Mouse (Mus musculus) T-helper 2 cell (primary cell): ENCODE results near the gene Tedc2.

Source experiments
- in situ Hi-C: fragments of 300-600 bp; cut with MboI, MseI; formaldehyde crosslinking; loops from one replicate; pipeline ENCODE4 v1.15.1; 2025; ENCODE audit warnings: high pct_unique_total_duplicates

Gene Tedc2

DNA sequence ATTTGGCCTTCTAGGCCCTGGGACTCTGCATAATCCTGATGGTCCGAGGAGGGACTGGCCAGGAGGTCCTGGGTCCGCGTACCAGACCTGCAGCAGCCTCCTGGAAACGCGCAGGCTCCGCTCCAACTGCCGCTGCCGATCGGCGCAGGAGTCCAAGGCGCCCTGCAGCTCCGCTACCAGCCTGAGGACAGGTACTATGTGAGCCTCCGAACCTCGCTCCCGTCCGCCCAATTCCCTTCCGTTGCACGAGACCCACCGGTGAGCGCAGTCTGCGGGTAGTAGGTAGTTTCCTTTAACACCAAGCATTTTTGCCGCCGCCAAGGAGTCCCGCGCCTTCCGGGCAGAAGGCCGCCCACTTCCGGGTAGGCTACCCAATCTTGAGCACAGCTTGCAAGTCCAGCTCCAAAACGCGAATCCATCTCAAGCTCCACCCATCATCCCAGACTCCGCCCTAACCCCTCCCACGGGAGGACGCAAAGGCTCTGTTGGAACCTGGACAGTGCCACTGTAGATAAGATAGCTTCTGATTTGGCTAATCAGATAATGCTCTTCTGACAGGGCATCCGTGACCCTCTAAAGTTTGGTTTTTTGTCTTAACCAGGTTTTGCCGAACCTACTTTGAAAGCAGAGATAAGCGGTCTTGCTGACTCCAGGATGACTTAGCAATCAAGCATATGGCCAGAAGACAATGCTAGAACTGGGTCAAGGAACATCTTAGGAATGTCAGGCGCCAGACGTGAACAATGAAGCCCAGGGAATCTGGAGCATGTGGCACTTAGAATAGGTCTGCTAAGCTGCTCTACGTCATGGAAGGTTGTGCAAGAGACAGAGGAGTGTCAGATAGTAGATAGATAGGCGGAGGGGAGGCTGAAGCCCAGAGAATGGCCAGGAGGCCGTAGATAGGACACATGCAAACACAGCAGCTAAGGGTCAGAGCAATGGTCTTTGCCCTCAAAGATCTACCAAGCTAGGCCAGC is at the start of gene Tedc2:
TSS of gene Tedc2 (minus strand) at position 417 of the 977 bp plus-strand sequence.
- in situ Hi-C loops = loop anchor here (10.0 kb wide), 1 partner anchor 214 kb away; no protein-coding TSS in a partner anchor

DNA sequence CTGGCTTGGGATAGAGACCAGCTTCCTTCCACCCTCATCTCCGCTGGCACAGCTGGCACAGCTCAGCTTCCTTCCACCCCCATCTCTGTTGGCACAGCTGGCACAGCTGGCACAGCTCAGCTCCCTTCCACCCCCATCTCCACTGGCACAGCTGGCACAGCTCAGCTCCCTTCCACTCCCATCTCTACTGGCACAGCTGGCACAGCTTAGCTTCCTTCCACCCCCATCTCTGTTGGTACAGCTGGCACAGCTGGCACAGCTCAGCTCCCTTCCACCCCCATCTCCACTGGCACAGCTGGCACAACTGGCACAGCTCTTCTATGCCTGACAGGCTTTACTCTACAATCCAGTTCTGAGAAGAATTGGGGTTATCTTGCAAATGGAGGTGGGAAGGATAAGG is 46.5 kb upstream of the Tedc2 start:
- in situ Hi-C loops = loop anchor here (5.0 kb wide), 1 partner anchor 60 kb away; no protein-coding TSS in a partner anchor

DNA sequence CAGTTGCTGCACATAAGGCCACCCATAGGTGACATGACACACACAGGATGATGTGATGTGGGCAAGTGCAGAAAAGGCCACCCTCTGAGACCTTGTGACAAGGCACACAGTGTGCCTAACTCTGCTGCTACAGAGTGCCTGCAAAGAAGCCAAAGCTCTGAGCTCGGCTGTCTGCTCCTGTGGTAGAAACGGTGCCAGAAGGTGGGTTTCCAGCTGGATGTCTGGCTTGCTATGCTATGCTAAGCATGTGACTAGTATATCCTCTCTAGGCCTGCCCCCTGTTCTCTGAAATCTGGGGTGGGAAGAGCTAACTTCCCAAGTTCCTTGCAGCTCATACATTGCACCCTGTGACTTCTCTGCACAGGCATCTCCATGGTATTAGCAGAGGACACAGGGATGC is 44.1 kb upstream of the Tedc2 start:
- in situ Hi-C loops = loop anchor here (5.0 kb wide), 1 partner anchor 63 kb away; no protein-coding TSS in a partner anchor

DNA sequence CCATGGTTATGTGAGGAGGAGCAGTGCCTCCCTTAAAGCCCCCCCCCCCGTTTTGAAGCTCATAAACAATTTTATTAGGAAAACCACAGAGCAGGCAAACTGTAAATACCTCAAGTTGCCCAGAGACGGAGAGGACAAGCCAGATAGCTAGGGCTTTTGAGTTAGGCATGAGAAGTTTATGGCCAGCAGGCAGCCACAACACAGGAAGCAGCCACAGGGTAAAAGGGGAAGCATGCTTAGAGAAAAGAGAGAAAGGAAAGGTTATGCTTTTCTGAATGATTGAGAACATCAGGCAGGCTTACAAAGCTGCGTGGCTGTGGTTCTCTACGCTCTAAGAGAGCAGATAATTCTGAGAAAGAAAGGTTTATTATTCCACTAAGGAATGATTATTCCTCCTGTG is 39.9 kb upstream of the Tedc2 start:
- in situ Hi-C loops = no loop called here

DNA sequence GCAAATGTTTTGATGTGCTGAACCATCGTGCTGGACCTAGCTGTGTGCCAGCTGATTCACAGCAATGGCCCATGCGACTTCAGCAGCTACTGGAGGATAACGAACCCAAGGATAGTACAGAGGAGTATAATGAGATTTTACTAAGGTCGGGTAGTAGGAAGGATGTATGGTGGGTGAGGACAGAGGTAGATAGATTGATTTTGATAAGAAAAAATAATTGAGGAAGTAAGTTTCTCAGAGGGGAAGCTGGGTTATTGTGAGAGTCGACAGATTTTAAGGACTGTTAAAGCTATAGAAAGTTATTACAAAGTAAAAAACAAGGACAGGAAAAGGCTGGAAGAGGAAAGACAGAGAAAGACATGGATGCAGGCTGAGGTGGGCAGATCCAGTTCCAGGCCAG is 39.1 kb upstream of the Tedc2 start:
- in situ Hi-C loops = no loop called here

DNA sequence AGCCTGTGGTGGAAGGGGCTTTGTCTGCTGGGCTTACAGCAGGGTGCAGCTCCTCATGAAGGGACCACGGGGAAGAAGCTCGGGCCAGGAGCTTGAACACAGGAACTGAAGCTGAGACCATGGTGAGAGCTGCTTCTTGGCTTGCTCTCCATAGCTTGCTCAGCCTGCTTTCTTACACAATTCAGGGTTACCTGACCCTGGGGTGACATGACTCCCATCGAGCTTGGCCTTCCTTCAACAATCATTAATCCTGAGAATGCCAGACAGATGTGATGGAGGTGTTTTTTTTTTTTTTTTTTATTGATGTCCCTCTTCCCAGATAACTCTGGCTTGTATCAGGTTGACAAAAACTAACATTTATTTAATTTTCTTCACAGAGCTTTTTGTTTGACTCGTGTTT is 38.3 kb upstream of the Tedc2 start:
- in situ Hi-C loops = no loop called here

DNA sequence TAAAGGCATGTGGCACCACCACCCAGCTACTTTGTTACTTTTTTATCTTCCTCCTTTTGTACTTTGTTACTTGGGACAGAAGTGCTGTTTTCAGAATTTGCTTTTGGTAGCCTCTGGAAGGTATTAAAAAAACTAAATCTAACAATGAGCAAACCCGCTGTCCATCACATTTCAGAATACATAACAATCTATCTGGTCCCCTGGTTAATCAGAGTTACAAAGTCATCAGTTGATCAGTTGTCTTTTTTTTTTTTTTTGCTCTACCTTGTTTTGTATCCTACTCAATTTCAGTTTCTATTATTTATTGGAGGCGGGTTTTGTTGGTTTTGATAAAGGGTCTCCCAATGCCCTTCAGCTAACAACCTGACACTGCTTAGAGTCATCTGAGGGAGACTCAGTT is 31.7 kb upstream of the Tedc2 start:
- in situ Hi-C loops = no loop called here

DNA sequence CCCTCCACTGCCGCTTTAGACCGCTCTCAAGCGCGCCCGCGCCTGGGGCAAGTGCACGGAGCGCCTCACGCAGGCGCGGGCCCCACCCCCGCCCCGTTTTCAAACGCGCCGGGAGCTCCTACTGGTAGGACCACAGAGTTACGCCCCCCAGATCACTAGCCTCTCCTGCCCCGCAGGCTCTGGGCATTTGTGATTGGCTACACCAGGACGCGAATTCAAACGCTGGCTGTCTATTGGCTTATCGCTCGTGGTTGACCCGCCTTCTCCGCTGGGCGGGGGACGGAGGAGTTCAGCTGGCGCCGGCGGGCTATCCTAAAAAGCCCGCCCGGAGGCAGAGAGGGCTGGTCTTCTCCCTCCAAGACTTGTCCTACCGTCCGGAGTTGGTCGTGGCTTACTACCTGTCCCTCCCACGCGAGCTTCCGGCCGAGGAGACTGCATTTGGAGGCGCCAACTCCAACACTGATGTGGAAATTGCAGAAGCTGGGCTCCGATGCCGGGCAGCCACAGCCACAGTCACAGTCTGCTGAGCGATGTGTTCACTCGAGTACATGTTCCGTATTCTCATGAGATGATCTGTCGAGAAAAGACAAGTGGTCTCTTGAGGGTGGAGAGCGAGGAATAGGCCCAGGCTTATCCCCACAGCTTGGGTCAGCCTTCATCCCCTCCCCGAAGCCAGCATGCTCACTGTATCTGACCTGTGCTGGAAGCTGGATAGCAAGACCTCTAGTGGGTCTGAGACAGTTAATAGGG is 30.8 kb upstream of the Tedc2 start, which contains the start of gene Ccnf:
TSS of gene Ccnf (minus strand) at position 165 of the 750 bp plus-strand sequence.
- in situ Hi-C loops = no loop called here

DNA sequence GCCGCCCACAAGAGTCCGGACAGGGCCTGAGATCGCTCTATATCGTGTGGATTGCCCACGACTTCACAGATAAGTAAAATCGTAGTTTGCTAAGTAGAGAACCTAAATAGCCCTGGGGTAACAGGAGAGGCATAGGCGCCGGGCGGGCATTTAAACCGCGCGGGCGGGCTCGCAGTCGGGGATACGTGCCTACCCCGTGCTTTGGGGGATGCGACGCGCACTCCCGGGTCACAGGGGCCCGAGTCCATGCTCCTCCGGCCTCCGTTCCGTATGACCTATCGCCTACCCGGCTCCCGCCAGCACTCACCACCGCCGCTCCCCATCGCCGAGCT is 30.3 kb upstream of the Tedc2 start:
- in situ Hi-C loops = no loop called here

DNA sequence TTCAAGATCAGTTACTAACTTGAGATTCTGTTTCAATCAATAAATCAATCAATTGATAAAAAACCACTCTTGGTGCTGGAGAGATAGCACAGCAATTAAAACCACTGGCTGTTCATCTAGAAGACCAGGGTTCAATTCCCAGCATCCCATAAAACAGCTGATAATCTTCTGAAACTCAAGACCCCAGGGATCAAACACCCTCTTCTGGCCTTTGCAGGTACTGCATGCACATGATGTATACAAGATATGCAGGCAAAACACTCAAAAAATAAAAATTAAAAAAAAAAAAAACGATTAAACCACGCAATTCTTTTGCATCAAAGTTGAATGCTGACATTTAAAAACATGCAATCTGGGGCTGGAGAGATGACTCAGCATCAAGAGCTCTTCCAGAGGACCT is 28.0 kb upstream of the Tedc2 start:
- in situ Hi-C loops = no loop called here

DNA sequence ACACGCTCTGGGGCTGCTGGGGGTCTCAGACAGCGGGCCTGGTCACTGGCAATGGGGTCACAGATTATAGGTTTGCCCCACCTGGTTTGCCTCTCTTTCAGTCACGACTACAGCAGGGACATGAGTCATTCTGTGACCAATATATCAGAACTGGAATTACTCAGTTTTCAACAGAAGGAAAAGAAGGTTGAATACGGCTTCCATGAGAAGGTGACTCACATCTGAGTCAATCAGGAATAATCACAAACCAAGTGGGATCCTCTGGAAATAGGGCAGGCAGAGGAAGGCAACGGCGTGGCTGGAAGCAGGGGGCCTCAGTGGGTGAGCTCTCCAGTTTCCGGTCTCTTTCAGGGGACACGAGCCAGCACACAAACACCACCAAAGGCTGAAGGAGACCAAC is 23.4 kb upstream of the Tedc2 start:
- in situ Hi-C loops = no loop called here

DNA sequence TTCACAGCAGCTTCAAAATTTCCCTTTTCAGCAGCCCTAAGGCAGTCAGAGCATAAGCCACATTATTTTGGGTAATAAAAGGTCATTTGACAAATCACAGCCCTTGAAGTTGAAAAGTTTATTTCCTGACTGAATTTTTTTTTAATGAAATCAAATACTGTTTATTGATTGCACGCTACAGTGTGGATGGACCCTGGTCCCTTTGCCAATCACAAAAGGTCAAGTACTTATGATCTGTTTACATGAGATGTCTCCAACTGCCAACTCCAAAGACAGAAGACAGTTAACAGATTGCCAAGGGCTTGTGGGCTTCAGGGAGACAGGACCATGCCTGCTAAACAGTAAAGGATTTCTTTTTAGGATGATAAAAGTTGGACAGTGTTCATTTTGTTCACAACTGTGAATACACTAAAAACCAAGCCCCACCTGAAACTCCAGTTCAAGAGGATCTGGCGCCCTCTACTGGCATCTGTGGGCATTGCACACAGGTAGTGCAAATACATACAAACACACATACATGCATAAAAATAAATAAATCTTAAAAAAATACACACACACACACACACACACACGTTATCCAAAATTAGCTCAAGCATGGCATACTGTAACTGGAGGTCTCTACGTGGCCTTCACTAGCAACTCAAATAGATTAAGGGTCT is 22.8 kb upstream of the Tedc2 start:
- in situ Hi-C loops = no loop called here

DNA sequence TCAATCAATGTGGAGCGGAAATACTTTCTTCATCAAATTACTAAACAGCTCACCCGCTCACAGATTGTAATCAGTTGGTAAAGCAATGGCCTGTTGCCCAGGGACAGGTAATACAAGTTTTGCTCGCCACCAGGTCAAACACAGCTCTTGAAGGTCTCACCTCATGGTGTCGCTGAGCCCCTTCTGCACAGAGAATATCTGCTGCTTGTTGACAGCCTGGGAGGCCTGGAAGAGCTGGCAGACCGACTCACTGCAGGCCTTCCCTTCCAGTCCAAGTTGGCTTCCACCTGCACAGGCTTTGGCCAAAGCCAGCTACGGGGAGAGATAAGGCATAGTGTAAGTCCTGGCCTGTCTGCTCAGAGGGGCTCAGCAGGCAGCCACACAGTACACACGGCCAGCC is 16.3 kb upstream of the Tedc2 start:
- in situ Hi-C loops = no loop called here

DNA sequence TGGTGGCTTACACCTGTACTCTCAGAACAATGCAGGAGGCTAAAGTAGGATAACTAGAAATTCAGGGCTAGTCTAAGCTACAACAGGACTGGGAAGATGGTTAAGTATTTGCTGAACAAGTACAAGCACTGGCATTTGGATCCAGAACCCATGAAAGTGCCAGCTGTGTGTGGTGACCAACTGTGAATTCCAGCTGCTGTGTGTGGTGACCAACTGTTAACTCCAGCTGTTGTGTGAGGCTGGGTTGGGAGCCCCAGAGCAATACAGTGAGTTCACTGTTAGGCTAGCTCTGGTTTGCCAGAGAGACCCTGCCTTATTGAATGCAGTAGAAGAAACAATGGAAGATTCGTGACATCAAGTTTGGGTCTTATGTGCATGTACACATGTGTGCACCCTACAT is 15.8 kb upstream of the Tedc2 start:
- in situ Hi-C loops = no loop called here

DNA sequence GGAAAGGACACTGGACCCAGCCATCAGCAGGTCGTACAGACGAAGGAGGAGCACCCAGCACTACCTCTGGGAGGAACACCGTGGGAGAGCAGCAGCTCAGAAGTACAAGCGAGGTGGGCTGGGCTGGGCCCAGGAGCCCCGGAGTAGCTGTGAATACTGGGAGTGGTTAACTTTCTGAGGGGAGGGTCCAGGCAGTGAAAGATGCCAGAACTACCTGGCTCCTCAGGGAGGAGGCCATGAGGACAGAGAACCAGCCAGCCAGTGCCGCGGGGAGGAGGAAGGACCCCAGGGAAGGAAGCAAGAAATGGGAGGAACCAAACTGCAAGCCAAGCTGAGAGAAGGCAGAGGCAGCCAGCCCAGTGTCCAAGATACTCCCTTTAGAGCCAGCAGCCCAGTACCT is 7.3 kb upstream of the Tedc2 start:
- in situ Hi-C loops = loop anchor here (10.0 kb wide), 1 partner anchor 207 kb away; no protein-coding TSS in a partner anchor

DNA sequence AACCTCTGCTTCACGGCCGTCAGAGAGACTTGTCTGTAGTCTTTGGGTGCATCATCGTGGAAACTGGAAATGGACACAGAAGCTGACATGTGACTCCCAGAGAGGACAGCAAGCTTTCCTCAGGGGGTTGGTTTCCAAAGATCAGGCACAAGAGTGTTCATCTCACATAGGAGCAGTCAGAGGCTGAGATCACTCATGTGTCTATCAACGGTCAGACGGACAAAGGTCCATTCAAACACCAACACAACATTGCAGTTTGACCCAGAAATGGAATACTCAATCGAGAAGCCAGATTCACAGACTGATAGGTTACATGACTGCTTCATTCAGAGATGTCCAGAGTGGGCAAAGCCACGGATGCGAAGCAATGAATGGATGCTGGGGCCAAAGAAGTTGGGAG is 6.1 kb upstream of the Tedc2 start:
- in situ Hi-C loops = loop anchor here (10.0 kb wide), 1 partner anchor 208 kb away; no protein-coding TSS in a partner anchor

DNA sequence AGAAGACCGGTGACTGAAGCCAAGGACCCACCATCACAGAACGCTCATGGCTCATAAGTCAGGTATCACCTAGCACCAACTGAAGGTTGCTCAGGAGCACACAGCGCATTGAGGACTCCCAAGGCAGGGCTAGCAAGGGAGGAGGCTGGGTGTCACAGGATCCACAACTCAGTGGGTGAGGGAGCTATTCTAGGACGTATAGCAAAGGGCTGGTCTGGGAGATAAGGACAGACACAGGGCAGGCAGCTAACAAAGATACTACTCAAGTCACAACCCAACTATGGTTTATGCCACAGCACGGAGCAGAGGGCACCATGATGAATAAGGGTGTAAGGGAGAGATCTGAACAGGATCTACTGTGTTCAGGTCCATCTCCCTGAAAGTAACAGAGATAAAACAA is 5.2 kb upstream of the Tedc2 start:
- in situ Hi-C loops = loop anchor here (10.0 kb wide), 1 partner anchor 209 kb away; no protein-coding TSS in a partner anchor

DNA sequence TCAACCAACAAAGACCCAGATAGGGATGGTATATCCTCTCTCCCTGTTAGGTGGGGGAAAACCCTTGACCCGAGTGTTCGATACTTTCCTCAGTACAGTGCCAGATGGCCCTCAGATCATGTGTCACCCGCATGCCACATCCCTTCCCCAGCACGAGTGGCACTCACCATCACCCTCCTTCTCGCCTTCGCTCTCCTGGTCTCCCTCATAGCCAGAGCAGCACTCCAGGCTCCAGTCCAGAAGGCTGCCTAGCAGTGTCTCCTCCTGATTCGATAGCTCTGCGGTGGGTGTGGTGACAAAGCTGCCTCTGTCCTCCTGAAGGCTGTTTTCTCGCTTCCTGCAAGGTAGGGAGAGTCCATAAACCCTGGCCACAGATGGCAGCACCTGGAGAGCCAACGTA is 4.1 kb upstream of the Tedc2 start:
- in situ Hi-C loops = loop anchor here (10.0 kb wide), 1 partner anchor 210 kb away; no protein-coding TSS in a partner anchor

DNA sequence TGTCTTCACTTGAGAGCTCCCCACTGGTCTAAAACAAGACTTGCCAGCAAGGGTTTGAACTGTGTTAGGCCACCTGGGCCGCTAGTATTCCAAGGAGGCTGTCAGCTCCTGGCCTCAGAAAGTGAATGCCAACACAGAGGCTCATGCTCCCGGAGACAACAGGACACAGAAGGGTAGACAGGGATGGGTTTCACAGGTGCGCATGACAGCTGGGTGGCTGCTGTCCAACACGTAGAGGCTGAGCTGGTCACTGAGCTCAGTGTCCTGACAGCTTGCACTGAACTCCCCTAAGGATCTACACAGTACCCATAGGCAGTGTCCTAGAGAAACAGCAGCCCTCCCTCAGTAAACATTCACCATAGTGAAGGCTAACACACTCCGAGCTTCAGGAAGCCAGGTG is 2.9 kb upstream of the Tedc2 start:
- in situ Hi-C loops = loop anchor here (10.0 kb wide), 1 partner anchor 211 kb away; no protein-coding TSS in a partner anchor

DNA sequence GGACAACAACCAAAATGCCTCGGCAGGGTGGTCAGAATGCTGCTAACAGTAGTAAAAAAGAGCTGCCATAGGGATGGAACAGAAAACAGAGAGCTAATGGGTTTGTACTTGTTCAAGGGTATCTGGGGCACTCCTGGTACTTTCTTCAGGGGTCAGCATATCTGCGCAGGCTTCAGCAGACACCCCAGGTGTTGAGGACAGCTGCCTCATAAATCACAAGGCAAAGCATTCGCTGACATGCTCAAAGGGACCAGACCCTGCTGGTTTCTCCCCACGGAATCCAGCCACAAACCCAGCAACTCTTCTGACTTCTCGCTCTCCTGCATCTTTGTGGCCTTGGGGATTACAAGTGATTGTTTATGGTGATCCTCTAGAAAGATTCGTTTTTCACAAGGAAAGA is 2.0 kb upstream of the Tedc2 start:
- in situ Hi-C loops = loop anchor here (10.0 kb wide), 1 partner anchor 212 kb away; no protein-coding TSS in a partner anchor

DNA sequence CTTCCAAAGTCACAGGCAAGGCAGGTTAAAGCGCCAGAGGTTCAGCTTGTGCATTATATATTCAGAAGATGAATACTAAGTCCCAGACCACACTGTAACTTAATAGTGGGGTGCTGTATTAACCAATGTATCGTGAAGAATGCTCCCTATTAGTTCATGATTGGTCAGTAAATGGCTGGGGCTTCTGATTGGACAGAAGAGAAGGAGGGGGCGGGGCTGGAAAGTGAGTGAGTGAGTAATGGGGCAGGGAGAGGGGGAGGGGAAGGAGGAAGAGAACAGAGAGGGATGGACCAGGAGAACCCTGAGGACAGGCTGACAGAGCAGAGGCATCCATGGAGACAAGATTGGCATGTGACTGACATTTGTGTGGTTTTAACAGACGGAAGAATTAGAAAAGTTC is 3.8 kb downstream of the Tedc2 start:
- in situ Hi-C loops = no loop called here

DNA sequence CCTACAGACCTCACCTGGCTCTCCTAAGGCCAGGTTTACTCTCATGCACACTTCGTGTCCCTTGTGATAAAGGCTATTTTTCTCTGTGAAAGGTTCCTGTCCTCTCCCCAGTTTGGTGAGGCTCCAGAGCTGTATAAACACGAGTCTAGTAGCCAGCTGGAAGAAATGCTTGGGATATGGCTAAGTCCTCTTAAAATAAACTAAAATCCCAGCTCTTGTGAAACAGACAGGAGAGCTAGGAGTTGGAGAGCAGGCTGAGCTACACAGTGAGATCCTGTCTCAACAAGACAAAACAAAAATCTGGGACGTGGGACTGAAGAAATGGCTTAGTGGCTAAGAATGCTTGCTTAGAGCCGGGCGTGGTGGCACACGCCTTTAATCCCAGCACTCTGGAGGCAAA is 7.5 kb downstream of the Tedc2 start:
- in situ Hi-C loops = no loop called here
